Mouse (Mus musculus) olfactory bulb, adult 2 months (tissue): Measurements from ENCODE around the gene Fgl2. TPM values are rescaled to one million over a fixed set of nuclear protein-coding genes. Genes with fewer than 3 reads are reported as not detected.

Experiments used
- H3K27ac ChIP-seq: fragments of 200-500 bp; 2 replicates; pipeline ENCODE4 v1.5.1; 2012; ENCODE audit warnings: low read depth, low read length; ENCODE audit not compliant: insufficient read depth
- H3K4me1 ChIP-seq: fragments of 200-500 bp; 2 replicates; pipeline ENCODE4 v1.6.1; 2012; ENCODE audit warnings: low read length; ENCODE audit not compliant: control insufficient read depth, insufficient read depth
- H3K4me3 ChIP-seq: fragments of 200-500 bp; 2 replicates; pipeline ENCODE4 v1.5.1; 2012; ENCODE audit warnings: mild to moderate bottlenecking, low read depth, low read length, moderate library complexity; ENCODE audit not compliant: insufficient read depth
- CTCF ChIP-seq: fragments of 200-500 bp; IDR thresholded peaks from 2 replicates; pipeline ENCODE4 v1.5.1; 2012; ENCODE audit warnings: low read depth, mild to moderate bottlenecking, low read length, moderate library complexity; ENCODE audit not compliant: insufficient read depth
- POLR2A ChIP-seq: fragments of 200-500 bp; IDR thresholded peaks from 2 replicates; pipeline ENCODE4 v1.6.1; 2012; ENCODE audit warnings: mild to moderate bottlenecking, low read depth, low read length, moderate library complexity; ENCODE audit not compliant: insufficient read depth
- WGBS: fragments of 180-500 bp; shearing (Covaris S2); methylation state at CpG from one replicate; pipeline ENCODE4 v1.1.7; 2018; 5-methylcytosine and 5-hydroxymethylcytosine counted together
- polyA plus RNA-seq: library from polyadenylated mRNA; stranded (reverse); fragments of >200 nt; gene quantifications from 2 replicates; pipeline ENCODE4 v1.2.4, GENCODE M21; 2012; ENCODE audit warnings: low replicate concordance; ENCODE audit not compliant: missing spikeins, insufficient read depth, insufficient read length

Fgl2 gene
- polyA plus RNA-seq, 1 experiment = not detected

DNA sequence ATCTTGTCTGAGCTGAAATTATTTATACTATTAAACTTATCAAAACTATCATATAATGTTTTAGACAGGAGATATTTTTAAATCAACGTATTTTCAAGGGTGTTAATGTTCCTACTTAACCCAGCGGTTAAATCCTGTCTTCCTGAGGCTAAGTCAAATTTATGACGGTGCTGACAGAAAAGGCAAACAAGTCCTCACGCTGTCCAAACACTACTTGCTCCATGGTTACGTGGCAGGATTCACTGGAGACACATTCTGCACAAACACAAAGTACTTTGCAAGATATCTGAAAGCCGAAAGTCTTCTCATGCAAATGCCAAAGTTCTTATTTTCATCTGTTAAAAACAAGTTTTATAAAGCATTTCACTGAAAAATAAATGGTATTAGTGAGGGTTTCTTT, 9.5 kb downstream of the Fgl2 start:
- Histone ChIP-seq H3K4me3 (no peak overlapping the region), H3K4me1 (no peaks in the 10 kb centered on the region), H3K27ac (no peak overlapping the region)
- 79% methylated on average over 6 of the region's 6 CpGs for WGBS
- TF ChIP-seq POLR2A = no peak
- no peak for TF ChIP-seq CTCF

DNA sequence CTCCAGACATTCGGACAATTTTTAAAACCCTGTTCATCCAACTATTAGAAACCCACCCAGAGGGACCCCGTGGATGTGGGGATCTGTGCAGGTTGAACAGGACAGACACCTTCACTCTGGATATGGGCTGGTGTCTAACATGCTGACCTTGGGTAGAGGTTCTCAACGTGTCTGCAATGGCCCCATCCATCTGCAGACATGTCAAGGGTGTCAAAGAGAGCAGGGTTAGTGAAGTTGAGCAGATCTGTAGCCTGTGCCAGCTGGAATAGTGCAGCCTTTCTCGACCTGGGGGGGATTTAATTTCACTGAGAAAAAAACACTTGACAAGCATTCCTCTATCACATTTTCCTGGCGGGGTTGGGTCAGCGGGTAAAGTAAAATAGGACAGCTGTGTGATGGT, 10.2 kb downstream of the Fgl2 start:
- TF ChIP-seq POLR2A (no peak), CTCF (no peak)

DNA sequence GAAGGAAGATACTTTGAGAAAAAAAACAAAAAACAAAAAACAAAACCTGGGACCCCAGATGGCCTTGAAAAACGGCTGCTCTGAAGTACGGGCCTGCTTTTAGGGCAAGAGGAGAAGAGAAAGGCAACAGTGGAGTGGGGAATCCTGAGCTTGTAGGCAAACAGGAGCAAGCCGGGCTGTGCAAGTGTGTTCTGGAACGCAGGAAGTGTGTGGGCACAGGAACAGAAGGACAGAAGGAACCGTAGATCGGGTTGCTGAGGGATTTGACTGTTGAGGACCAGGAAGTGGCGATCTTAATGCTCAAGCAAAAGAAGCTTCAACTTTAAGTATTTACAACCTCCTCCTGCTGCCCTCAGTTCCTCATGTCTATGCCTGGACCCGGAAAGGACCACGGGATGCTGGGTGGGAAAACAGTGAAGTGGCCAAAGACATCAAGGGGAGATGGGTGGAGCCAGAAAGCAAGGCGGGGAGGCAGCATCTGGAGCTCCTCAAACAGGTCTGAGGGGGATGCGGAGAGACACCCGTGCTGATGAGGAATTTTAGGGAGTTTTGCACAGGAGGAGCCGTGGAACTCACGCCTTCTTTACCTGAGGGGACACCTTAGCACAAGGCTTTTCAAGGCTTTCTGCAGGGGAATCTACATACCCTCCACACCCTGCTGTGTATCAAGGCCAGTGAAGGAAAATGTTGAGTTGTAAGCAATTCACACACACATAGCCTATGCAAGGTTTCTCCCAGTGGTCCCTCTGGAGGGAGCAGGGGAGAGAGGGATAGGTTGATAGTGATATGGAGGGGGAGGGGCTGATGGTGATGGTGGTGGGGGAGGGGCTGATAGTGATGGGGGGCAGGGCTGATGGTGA, 11.2 kb downstream of the Fgl2 start:
- no peak overlapping the region for H3K27ac ChIP-seq
- 65% methylated on average over 14 of the region's 14 CpGs for WGBS
- no peak overlapping the region for H3K4me3 ChIP-seq
- no peaks in the 10 kb centered on the region for H3K4me1 ChIP-seq
- TF ChIP-seq CTCF = no peak
- TF ChIP-seq POLR2A = no peak

More for the DNA sequence above, 10.2 kb downstream of the Fgl2 start:
- WGBS = 72% methylated on average over 6 of the region's 6 CpGs
- no peaks in the 10 kb centered on the region for H3K4me1 ChIP-seq
- H3K27ac ChIP-seq = no peak overlapping the region
- H3K4me3 ChIP-seq = no peak overlapping the region

DNA sequence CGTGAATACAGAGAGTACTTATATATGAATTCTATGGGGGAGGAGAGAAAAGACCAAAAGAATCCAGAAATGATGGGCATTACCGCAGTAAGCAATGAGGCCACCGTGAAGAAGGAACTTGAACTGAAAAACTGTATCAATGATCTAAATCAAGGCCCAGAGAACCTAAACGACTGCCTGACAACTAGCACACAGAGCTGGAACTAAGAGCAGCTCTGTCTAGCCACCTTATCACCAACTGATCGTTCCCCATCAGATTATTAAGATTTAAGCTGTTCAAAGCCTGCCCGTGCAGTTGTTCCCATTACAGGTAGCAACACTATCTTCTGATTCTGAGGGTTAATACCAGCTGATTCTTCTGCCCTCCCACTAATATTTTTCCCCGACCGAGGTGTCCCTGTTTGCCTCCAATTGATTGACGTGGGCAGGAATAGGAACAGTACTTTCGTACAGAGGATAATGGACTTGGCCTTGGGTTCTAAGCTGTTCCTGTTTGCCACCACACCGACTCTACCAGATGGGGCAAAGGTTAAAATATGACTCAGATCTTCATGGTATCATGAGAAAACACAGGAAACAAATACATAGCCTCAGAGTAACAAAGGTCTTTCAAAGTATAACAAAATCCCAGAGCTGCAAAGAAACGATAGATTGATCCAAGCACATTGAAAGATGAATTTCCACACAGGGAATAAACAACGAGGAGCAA, 12.0 kb downstream of the Fgl2 start:
- TF ChIP-seq CTCF (no peak), POLR2A (no peak)
- H3K27ac ChIP-seq = no peak overlapping the region
- 83% methylated on average over 13 of the region's 13 CpGs for WGBS
- H3K4me3 ChIP-seq = no peak overlapping the region
- no peaks in the 10 kb centered on the region for H3K4me1 ChIP-seq

DNA sequence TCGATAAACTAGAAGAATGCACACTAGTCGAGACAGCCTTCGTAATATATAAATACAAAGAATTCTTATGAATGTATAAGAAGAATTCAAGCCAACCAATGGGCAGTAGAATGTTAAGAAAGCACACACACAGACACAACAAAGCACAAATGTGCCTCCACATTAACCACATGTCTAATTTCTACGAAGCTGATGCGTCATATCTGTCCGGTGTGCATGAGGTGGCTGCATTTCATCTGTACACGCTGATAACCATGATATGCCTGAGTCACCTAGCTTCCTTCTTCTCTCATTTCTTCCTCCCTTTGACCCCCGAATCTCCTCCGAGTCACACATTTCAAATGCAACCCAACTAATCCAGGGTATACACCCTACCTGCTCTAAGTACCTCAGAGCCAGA, 12.5 kb downstream of the Fgl2 start:
- Histone ChIP-seq H3K4me3 (no peak overlapping the region), H3K27ac (no peak overlapping the region), H3K4me1 (no peaks in the 10 kb centered on the region)
- TF ChIP-seq POLR2A = no peak
- no peak for TF ChIP-seq CTCF
- 94% methylated on average over 9 of the region's 9 CpGs for WGBS

DNA sequence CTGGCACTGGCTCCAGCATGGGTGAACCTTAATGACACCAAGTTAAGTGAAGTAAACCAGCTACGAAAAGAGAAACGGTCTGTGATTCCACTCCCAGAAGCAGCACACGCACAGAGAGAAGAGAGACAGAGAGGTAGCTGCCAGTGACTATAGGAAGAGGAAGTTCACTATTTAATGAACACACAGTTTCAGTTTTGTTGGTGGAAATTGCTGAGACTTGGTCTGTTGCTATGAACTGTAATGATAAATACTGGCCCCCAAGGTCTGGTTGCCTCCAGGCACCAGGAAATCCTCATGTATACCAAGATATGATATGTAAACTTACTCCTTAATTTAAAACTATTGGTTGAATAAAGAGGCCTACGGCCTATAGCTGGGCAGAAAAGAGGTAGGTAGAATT, 14.0 kb downstream of the Fgl2 start:
- TF ChIP-seq CTCF = no peak
- no peak for TF ChIP-seq POLR2A
- WGBS = 86% methylated on average over 4 of the region's 4 CpGs
- H3K4me3 ChIP-seq = no peak overlapping the region

DNA sequence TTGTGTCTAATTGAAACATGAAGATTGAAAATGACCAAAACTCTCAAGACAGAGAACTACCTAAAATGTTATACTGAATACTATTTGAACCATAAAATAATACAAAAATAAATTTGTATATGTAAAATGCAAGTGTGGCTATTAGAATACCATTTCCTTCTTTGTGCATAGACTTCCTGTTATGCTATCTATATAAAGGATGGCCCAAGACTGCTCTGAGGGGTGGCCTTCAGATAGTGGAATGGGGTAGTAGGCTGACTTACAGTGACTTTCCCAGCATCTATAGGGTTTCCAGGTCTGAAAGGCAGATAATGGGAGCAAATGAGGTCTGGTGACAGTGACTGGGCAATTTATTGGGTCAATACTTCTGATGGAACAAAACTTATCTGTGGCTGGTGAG, 14.9 kb downstream of the Fgl2 start:
- TF ChIP-seq CTCF (no peak), POLR2A (no peak)
- H3K4me1 ChIP-seq = no peaks in the 10 kb centered on the region
- no peak overlapping the region for H3K27ac ChIP-seq
- no peak overlapping the region for H3K4me3 ChIP-seq

More for the DNA sequence above, 14.0 kb downstream of the Fgl2 start:
- no peak overlapping the region for H3K27ac ChIP-seq
- no peaks in the 10 kb centered on the region for H3K4me1 ChIP-seq

DNA sequence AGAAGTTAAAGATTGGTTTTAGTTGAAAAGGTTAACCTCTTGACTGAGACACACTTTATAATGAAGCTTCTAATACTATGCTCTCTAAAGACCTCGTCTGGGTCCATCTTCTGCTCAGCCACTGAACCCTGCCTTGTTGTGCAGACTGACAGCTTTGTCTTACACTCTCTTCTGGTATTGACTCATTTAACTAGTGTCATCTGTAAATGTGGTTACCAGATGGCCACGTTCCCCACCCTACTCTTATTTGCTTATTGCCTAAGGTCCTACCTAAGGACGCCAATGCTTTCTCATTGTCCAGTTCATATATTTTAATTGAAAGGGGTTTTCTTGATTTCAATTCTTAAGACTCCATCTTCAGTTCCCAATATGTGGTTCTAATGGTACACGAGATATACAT, 16.4 kb downstream of the Fgl2 start:
- WGBS = 94% methylated on average over 4 of the region's 4 CpGs
- TF ChIP-seq POLR2A = no peak
- TF ChIP-seq CTCF = no peak
- H3K27ac ChIP-seq = no peak overlapping the region
- H3K4me3 ChIP-seq = no peak overlapping the region
- no peaks in the 10 kb centered on the region for H3K4me1 ChIP-seq
